Mouse (Mus musculus) layer of hippocampus, postnatal 14 days (tissue): Measurements from ENCODE around the gene Ppp3cb. TPM values are rescaled to one million over a fixed set of nuclear protein-coding genes. Genes with fewer than 3 reads are reported as not detected.
"Not testable (repeated sequence)": the region's sequence is repeated elsewhere in the genome, so short reads cannot be mapped to it uniquely, and the experiment has no call there.

Source experiments
- DNase-seq, 2 experiments: peaks; one replicate each; pipeline ENCODE4 v3.0.0; 2021 to 2022; ENCODE audit warnings: low spot score in 2 of 2, mixed read lengths in 1 of 2
- long read RNA-seq, 2 experiments: library from polyadenylated mRNA; stranded (forward); transcript quantifications; one replicate each; pipeline ENCODE4 v2.0.0; 2021
- total RNA-seq, 2 experiments: library from RNA; stranded (reverse); gene quantifications; 2 replicates each; pipeline ENCODE4 v1.2.3; 2021

Ppp3cb gene
- 100 to 1,000 TPM; 373 to 392 TPM for total RNA-seq
- long read RNA-seq, experiment 1, transcript Ppp3cb-202 (14 exons, 3,831 nt) = major isoform, 42 of 112 reads
- long read RNA-seq, experiment 1, transcript Ppp3cb-205 (14 exons, 3,298 nt) = minor isoform, 31 of 112 reads
- long read RNA-seq, experiment 1, partial matches to known transcripts = 7 of 112 reads
- long read RNA-seq, experiment 1, other reads (novel, unspliced or antisense) = 29 of 112 reads
- long read RNA-seq, experiment 2, transcript Ppp3cb-205 (14 exons, 3,298 nt) = major isoform, 51 of 164 reads
- long read RNA-seq, experiment 2, transcript Ppp3cb-202 (14 exons, 3,831 nt) = minor isoform, 48 of 164 reads
- long read RNA-seq, experiment 2, partial matches to known transcripts = 11 of 164 reads
- long read RNA-seq, experiment 2, other reads (novel, unspliced or antisense) = 51 of 164 reads

GRCm38 (mm10) chr14:20546415-20546814 lies at the start of gene Ppp3cb:
TSS of gene Ppp3cb (minus strand) at chr14:20546573.
- DNase-seq = peak; percentile 77 to 89

GRCm38 (mm10) chr14:20595781-20596180 lies 49.4 kb upstream of the Ppp3cb start:
- peak; percentile 41 to 73 for DNase-seq

- no peak for DNase-seq
Observed at GRCm38 (mm10) chr14:20587458-20587857, 41.1 kb upstream of the Ppp3cb start.

- DNase-seq = no peak
Observed at GRCm38 (mm10) chr14:20578822-20579407, 32.5 kb upstream of the Ppp3cb start.

GRCm38 (mm10) chr14:20576179-20576578 lies 29.8 kb upstream of the Ppp3cb start:
- DNase-seq = peak; percentile 80 to 88

GRCm38 (mm10) chr14:20573196-20573595 lies 26.8 kb upstream of the Ppp3cb start:
- DNase-seq = not testable (repeated sequence)

GRCm38 (mm10) chr14:20565256-20566021 lies 19.1 kb upstream of the Ppp3cb start:
- no peak for DNase-seq

- DNase-seq = no peak
Observed at GRCm38 (mm10) chr14:20564692-20565091, 18.3 kb upstream of the Ppp3cb start.

- DNase-seq = no peak
Observed at GRCm38 (mm10) chr14:20561897-20562296, 15.5 kb upstream of the Ppp3cb start.

- DNase-seq = no peak
Observed at GRCm38 (mm10) chr14:20550136-20550535, 3.8 kb upstream of the Ppp3cb start.

- DNase-seq = peak; percentile 84 to 85
Observed at GRCm38 (mm10) chr14:20545529-20546331, 643 bp downstream of the Ppp3cb start.

GRCm38 (mm10) chr14:20544467-20545411 lies 1.6 kb downstream of the Ppp3cb start:
- no peak for DNase-seq

GRCm38 (mm10) chr14:20529643-20530042 lies 16.7 kb downstream of the Ppp3cb start:
- no peak for DNase-seq

GRCm38 (mm10) chr14:20520179-20520578 lies 26.2 kb downstream of the Ppp3cb start:
- no peak for DNase-seq

GRCm38 (mm10) chr14:20508424-20508823 lies 37.9 kb downstream of the Ppp3cb start:
- DNase-seq = no peak

GRCm38 (mm10) chr14:20502966-20503365 lies 43.4 kb downstream of the Ppp3cb start:
- DNase-seq = no peak

- DNase-seq = peak in 1 of 2 experiments; percentile 29
Observed at GRCm38 (mm10) chr14:20499982-20500381, 46.4 kb downstream of the Ppp3cb start.

- no peak for DNase-seq
Observed at GRCm38 (mm10) chr14:20496603-20497002, 49.8 kb downstream of the Ppp3cb start, which contains the start of gene Mss51. TSS of gene Mss51 (minus strand) at chr14:20496901.

- DNase-seq = no peak
Observed at GRCm38 (mm10) chr14:20486031-20486430, 60.3 kb downstream of the Ppp3cb start.
